Mouse (Mus musculus) stomach, embryonic 16.5 days (tissue): ENCODE measurements around the gene Paxbp1. TPM values are rescaled to one million over a fixed set of nuclear protein-coding genes. Genes with fewer than 3 reads are reported as not detected.

Experiments used
- ATAC-seq: fragments of 200-750 bp; cut with Nextera tagmentation; 2 replicates; pipeline ENCODE4 v1.8.0; 2017; ENCODE audit warnings: moderate number of reproducible peaks, moderate TSS enrichment; ENCODE audit not compliant: insufficient read depth, low FRiP score
- H3K27ac ChIP-seq: fragments of 300-500 bp; sonication (generic); 2 replicates; pipeline ENCODE4 v1.5.1; 2014; ENCODE audit warnings: low read length
- H3K27me3 ChIP-seq: fragments of 300-500 bp; sonication (generic); 2 replicates; pipeline ENCODE4 v1.6.1; 2014; ENCODE audit warnings: low read length, control low read depth, mixed read lengths; ENCODE audit not compliant: control insufficient read depth, insufficient read depth
- H3K36me3 ChIP-seq: fragments of 300-500 bp; sonication (generic); 2 replicates; pipeline ENCODE4 v1.6.1; 2014; ENCODE audit warnings: low read length; ENCODE audit not compliant: control insufficient read depth, insufficient read depth
- H3K4me1 ChIP-seq: fragments of 300-500 bp; sonication (generic); 2 replicates; pipeline ENCODE4 v1.6.1; 2014; ENCODE audit warnings: low read length, control low read depth, mixed read lengths; ENCODE audit not compliant: control insufficient read depth, insufficient read depth
- H3K4me2 ChIP-seq: fragments of 300-500 bp; sonication (generic); 2 replicates; pipeline ENCODE4 v1.6.1; 2014; ENCODE audit warnings: low read depth, low read length, mixed read lengths
- H3K4me3 ChIP-seq: fragments of 300-500 bp; sonication (generic); replicated peaks from 2 replicates; pipeline ENCODE4 v1.5.1; 2014; ENCODE audit warnings: mild to moderate bottlenecking, low read length
- H3K9ac ChIP-seq: fragments of 300-500 bp; sonication (generic); 2 replicates; pipeline ENCODE4 v1.6.1; 2014; ENCODE audit warnings: low read length
- H3K9me3 ChIP-seq: fragments of 300-500 bp; sonication (generic); replicated peaks from 2 replicates; pipeline ENCODE4 v1.6.1; 2016; ENCODE audit warnings: low read length, control low read depth; ENCODE audit not compliant: control insufficient read depth
- WGBS: fragments of 180-500 bp; shearing (Covaris S2); extraction: QIAGEN DNeasy Blood & Tissue Kit; methylation state at CpG from one replicate; pipeline ENCODE4 v1.1.7; 2014; 5-methylcytosine and 5-hydroxymethylcytosine counted together
- polyA plus RNA-seq: library from polyadenylated mRNA; unstranded; fragments of >200 nt; fragmentation: Nextera tagmentation; extraction: Ambion mirVana; gene quantifications from 2 replicates; pipeline ENCODE4 v1.2.1, GENCODE M21; 2015

Gene Paxbp1
- polyA plus RNA-seq, 1 experiment from 2014 or later: 46.5 TPM

- no peaks in the 10 kb centered on the region for H3K27me3 ChIP-seq
- no peak overlapping the region for H3K9ac ChIP-seq
- WGBS: 93% methylated on average over 8 of the region's 8 CpGs
- no peak overlapping the region for H3K4me2 ChIP-seq
- ATAC-seq: no peak
- H3K4me3 ChIP-seq: no peak overlapping the region
- H3K4me1 ChIP-seq: no peaks in the 10 kb centered on the region
- H3K27ac ChIP-seq: no peak overlapping the region
- no peaks in the 10 kb centered on the region for H3K9me3 ChIP-seq
- H3K36me3 ChIP-seq: peaks cover 30% of the 10 kb centered on the region
Observed at GRCm38 (mm10) chr16:91029161-91029743, 15.1 kb downstream of the Paxbp1 start.

GRCm38 (mm10) chr16:91026290-91026689, 18.1 kb downstream of the Paxbp1 start:
- Histone ChIP-seq H3K4me3 (no peak overlapping the region), H3K9ac (no peak overlapping the region), H3K27me3 (no peaks in the 10 kb centered on the region), H3K27ac (no peak overlapping the region), H3K4me1 (no peaks in the 10 kb centered on the region), H3K36me3 (peaks cover 45% of the 10 kb centered on the region), H3K4me2 (no peak overlapping the region), H3K9me3 (no peaks in the 10 kb centered on the region)
- WGBS: 92% methylated on average over 4 of the region's 4 CpGs
- ATAC-seq: no peak

- H3K9me3 ChIP-seq: no peaks in the 10 kb centered on the region
- no peak overlapping the region for H3K4me2 ChIP-seq
- ATAC-seq: no peak
- peaks cover 56% of the 10 kb centered on the region for H3K36me3 ChIP-seq
- H3K4me3 ChIP-seq: no peak overlapping the region
- WGBS: 96% methylated on average over 1 of the region's 1 CpGs
- no peaks in the 10 kb centered on the region for H3K4me1 ChIP-seq
- H3K27me3 ChIP-seq: no peaks in the 10 kb centered on the region
- no peak overlapping the region for H3K27ac ChIP-seq
- no peak overlapping the region for H3K9ac ChIP-seq
Observed at GRCm38 (mm10) chr16:91023384-91023783, 21.0 kb downstream of the Paxbp1 start.

- no peak overlapping the region for H3K4me3 ChIP-seq
- H3K9me3 ChIP-seq: no peaks in the 10 kb centered on the region
- no peaks in the 10 kb centered on the region for H3K27me3 ChIP-seq
- H3K4me1 ChIP-seq: no peaks in the 10 kb centered on the region
- H3K27ac ChIP-seq: no peak overlapping the region
- no peak overlapping the region for H3K9ac ChIP-seq
- H3K4me2 ChIP-seq: no peak overlapping the region
- peaks cover 51% of the 10 kb centered on the region for H3K36me3 ChIP-seq
- 88% methylated on average over 10 of the region's 10 CpGs for WGBS
- ATAC-seq: no peak
Observed at GRCm38 (mm10) chr16:91020842-91021483, 23.4 kb downstream of the Paxbp1 start.

- Histone ChIP-seq H3K27ac (no peak overlapping the region), H3K4me1 (no peaks in the 10 kb centered on the region), H3K4me2 (no peak overlapping the region), H3K4me3 (no peak overlapping the region), H3K9me3 (no peaks in the 10 kb centered on the region), H3K36me3 (peaks cover 41% of the 10 kb centered on the region), H3K9ac (no peak overlapping the region), H3K27me3 (no peaks in the 10 kb centered on the region)
- 92% methylated on average over 4 of the region's 4 CpGs for WGBS
- ATAC-seq: no peak
Observed at GRCm38 (mm10) chr16:91019476-91019875, 24.9 kb downstream of the Paxbp1 start.

- ATAC-seq: no peak
- Histone ChIP-seq H3K4me1 (0 out of 2 replicates have a peak, but pooled peaks cover 3% of the 10 kb centered on the region), H3K4me2 (no peak overlapping the region), H3K36me3 (peaks cover 22% of the 10 kb centered on the region), H3K27ac (no peak overlapping the region), H3K9ac (no peak overlapping the region), H3K9me3 (no peaks in the 10 kb centered on the region), H3K27me3 (no peaks in the 10 kb centered on the region), H3K4me3 (no peak overlapping the region)
- 83% methylated on average over 4 of the region's 4 CpGs for WGBS
Observed at GRCm38 (mm10) chr16:91015761-91016160, 28.6 kb downstream of the Paxbp1 start.

- Histone ChIP-seq H3K4me2 (peak overlapping the region; percentile 60), H3K27ac (peak overlapping the region; percentile 89), H3K4me3 (peak overlapping the region; percentile 98), H3K27me3 (no peaks in the 10 kb centered on the region), H3K9ac (peak overlapping the region; percentile 91; the same call in 1 of the 2 replicates), H3K36me3 (peaks cover 6% of the 10 kb centered on the region; the same call in 1 of the 2 replicates), H3K9me3 (no peaks in the 10 kb centered on the region), H3K4me1 (peaks cover 6% of the 10 kb centered on the region; the same call in 1 of the 2 replicates)
- 25% methylated on average over 3 of the region's 3 CpGs for WGBS
- ATAC-seq: no peak
Observed at GRCm38 (mm10) chr16:91011847-91012246, 32.5 kb downstream of the Paxbp1 start.

GRCm38 (mm10) chr16:91011021-91011683, 33.2 kb downstream of the Paxbp1 start, which contains the start of gene Synj1:
Gene Synj1 (minus strand): TSS chr16:91011308.
- Histone ChIP-seq H3K4me2 (peak within 1 kb of the TSS; percentile 78), H3K27ac (peak within 1 kb of the TSS; percentile 89), H3K27me3 (no peaks in the 10 kb centered on the region), H3K4me1 (peaks cover 6% of the 10 kb centered on the region; the same call in 1 of the 2 replicates), H3K9ac (peak within 1 kb of the TSS; percentile 91), H3K36me3 (peaks cover 6% of the 10 kb centered on the region; the same call in 1 of the 2 replicates), H3K9me3 (no peaks in the 10 kb centered on the region), H3K4me3 (peak within 1 kb of the TSS; percentile 98)
- under 1% methylated on average over 62 of the region's 66 CpGs for WGBS
- ATAC-seq: peak; percentile 96

GRCm38 (mm10) chr16:91010581-91011020, 33.7 kb downstream of the Paxbp1 start:
- Histone ChIP-seq H3K9me3 (no peaks in the 10 kb centered on the region), H3K4me2 (peak overlapping the region; percentile 78), H3K36me3 (peaks cover 1% of the 10 kb centered on the region; the same call in 1 of the 2 replicates), H3K27ac (peak overlapping the region; percentile 85), H3K4me3 (peak overlapping the region; percentile 98), H3K27me3 (no peaks in the 10 kb centered on the region), H3K4me1 (peaks cover 6% of the 10 kb centered on the region; the same call in 1 of the 2 replicates), H3K9ac (peak overlapping the region; percentile 91)
- no peak for ATAC-seq
- WGBS: under 1% methylated on average over 38 of the region's 42 CpGs
